Mouse (Mus musculus): ENCODE measurements around the gene Supt4a. TPM values are rescaled to one million over a fixed set of nuclear protein-coding genes. Genes with fewer than 3 reads are reported as not detected.

Supt4a gene
- polyA plus RNA-seq, 1 experiment from 2014 or later, result 158 TPM

DNA sequence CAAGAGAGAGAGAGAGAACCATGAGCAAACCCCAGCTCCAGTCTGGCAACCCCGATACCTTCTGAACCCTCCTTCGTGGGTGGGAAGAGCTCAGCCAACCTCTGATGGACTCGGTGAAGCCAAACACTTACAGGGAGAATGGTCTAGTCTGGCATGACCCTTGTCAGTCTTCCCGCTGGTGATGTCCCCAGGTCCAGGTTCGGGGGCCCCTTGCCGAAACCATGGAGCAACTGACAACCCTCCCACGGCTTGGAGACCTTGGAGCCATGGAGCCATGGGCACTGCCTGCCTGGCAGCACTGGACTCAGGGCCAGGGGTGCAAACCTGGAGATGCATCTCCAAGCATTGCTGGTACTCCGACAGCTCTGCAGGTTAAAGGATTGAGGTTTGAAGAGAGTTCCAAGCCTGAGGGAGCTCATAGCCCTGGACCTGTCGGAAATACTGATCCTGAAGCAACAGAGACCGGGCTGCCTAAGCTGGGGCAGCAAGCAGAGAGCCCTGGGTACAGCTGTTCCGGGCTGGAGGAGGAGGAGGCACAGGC is 23.9 kb downstream of the Supt4a start:
- Histone ChIP-seq H3K36me3 (no peaks in the 10 kb centered on the region), H3K27me3 (peaks cover 71% of the 10 kb centered on the region), H3K9me3 (no peaks in the 10 kb centered on the region), H3K4me3 (no peak overlapping the region), H3K4me1 (peaks cover 19% of the 10 kb centered on the region), H3K4me2 (replicated peaks) (no peak overlapping the region), H3K9ac (no peak overlapping the region), H3K27ac (no peak overlapping the region)
- no peak for ATAC-seq (ENCODE audit: insufficient number of reproducible peaks, insufficient read depth, low FRiP score, low TSS enrichment)
- 63% methylated on average over 11 of the region's 11 CpGs for WGBS

DNA sequence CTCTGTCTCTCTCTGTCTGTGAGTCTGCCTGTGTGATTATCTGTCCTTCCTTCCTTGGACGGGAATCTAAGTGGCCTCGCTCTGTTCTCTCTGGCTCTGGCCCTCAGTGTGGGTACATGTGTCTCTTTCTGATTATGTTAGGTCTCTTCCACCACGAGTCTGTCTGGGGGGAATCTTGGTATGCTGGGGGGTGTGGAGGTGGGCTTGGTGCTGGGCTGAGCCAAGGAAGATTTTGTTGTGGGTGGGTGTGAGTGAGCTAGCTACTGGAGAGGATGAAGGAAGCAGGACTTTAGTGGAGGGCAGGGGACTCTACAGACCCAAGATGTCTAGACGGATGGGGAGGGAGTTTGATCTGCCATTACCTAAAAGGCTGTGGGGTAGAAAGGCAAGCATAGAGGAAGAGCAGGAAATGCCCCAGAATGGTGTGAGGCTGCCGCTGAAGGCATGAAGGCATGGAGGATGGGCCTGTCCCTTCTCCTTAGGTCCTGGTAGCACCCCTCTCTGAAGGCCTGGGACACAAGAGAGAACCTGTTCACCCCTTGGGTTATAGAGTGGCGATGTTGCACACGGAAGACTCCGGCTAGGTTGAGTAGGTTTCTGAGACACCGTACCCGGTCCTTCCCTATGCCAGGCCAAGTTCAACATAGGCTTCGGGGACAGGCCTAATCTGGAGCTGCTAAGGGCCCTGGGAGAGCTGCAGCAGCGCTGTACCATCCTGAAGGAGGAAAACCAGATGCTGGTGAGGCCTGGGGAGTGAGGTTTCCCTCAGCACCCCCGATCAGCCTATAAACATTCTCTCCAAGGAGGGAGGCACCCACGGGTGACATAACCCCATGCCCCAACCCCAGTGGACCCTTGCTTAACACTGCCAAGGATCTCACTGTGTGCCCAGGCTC is 24.7 kb downstream of the Supt4a start:
- Histone ChIP-seq H3K4me3 (no peak overlapping the region), H3K27me3 (peaks cover 79% of the 10 kb centered on the region), H3K36me3 (no peaks in the 10 kb centered on the region), H3K27ac (no peak overlapping the region), H3K4me1 (peaks cover 19% of the 10 kb centered on the region), H3K9me3 (no peaks in the 10 kb centered on the region), H3K4me2 (replicated peaks) (no peak overlapping the region), H3K9ac (no peak overlapping the region)
- 73% methylated on average over 14 of the region's 14 CpGs for WGBS
- no peak for ATAC-seq (ENCODE audit: insufficient number of reproducible peaks, insufficient read depth, low FRiP score, low TSS enrichment)

DNA sequence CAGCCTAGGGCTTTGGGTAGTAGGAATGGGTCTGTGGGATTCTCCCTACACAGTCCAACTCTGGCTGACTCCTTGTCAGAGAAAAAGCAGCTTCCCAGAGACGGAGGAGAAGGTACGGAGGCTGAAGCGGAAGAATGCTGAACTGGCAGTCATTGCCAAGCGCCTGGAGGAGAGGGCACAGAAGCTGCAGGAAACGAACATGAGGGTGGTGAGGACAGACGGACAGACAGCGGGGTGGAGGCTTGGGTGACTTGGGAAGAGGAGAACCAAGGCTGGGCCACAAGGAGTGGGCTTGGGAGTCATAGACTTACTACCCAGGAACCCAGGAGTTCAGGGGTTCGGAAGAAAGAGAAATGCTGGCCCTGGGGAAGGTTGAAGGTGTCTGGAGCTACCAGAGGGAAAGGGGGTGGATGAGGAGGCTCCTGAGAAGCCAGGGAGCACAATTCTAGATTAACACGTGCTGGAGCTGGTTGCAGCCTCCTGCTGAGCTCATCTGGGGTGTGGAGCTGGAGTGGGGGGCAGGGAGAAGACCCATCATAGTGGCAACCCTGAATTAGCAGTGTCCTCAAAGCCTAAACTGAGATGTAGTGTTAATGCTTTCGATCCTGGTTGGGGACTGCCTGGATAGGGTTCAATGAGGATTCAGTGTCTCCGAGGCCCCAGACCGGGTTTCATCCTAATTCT is 25.5 kb downstream of the Supt4a start:
- WGBS, result 37% methylated on average over 12 of the region's 12 CpGs
- H3K9ac ChIP-seq, result no peak overlapping the region
- peak overlapping the region; percentile 44; the same call in 1 of the 2 replicates for H3K4me3 ChIP-seq
- H3K27ac ChIP-seq, result no peak overlapping the region
- H3K4me2 ChIP-seq (replicated peaks), result peak overlapping the region; percentile 86
- no peak for ATAC-seq (ENCODE audit: insufficient number of reproducible peaks, insufficient read depth, low FRiP score, low TSS enrichment)
- H3K27me3 ChIP-seq, result peaks cover 79% of the 10 kb centered on the region
- H3K36me3 ChIP-seq, result no peaks in the 10 kb centered on the region
- H3K9me3 ChIP-seq, result no peaks in the 10 kb centered on the region
- peaks cover 19% of the 10 kb centered on the region for H3K4me1 ChIP-seq

DNA sequence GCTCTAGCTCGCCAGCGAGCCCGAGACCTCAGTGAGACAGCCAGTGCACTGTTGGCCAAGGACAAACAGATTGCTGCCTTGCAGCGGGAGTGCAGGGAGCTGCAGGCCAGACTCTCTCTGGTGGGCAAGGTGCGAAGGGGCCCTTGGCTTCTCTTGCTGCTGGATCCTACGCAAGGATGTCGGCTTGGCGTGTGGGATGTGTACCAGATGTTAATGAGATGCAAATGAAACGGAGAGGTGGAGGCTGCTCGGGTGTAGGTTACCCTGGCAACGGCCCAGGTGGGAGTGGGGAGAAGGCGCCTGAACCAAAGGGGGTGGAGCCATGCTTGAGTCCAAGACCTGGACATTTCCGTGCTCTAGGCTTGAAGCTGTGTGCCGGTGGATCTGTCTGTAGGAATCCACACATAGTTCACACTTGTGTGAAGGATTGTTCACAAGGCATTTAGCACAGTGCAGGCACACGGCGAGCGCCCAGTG is 26.2 kb downstream of the Supt4a start:
- 1% methylated on average over 17 of the region's 17 CpGs for WGBS
- Histone ChIP-seq H3K9ac (peak overlapping the region; percentile 45; the same call in 1 of the 2 replicates), H3K9me3 (no peaks in the 10 kb centered on the region), H3K4me2 (replicated peaks) (peak overlapping the region; percentile 86), H3K4me3 (peak overlapping the region; percentile 44), H3K36me3 (no peaks in the 10 kb centered on the region), H3K27ac (no peak overlapping the region), H3K27me3 (peaks cover 85% of the 10 kb centered on the region), H3K4me1 (peaks cover 19% of the 10 kb centered on the region)
- ATAC-seq (ENCODE audit: insufficient number of reproducible peaks, insufficient read depth, low FRiP score, low TSS enrichment), result peak; percentile 30; the same call in 1 of the 2 replicates

DNA sequence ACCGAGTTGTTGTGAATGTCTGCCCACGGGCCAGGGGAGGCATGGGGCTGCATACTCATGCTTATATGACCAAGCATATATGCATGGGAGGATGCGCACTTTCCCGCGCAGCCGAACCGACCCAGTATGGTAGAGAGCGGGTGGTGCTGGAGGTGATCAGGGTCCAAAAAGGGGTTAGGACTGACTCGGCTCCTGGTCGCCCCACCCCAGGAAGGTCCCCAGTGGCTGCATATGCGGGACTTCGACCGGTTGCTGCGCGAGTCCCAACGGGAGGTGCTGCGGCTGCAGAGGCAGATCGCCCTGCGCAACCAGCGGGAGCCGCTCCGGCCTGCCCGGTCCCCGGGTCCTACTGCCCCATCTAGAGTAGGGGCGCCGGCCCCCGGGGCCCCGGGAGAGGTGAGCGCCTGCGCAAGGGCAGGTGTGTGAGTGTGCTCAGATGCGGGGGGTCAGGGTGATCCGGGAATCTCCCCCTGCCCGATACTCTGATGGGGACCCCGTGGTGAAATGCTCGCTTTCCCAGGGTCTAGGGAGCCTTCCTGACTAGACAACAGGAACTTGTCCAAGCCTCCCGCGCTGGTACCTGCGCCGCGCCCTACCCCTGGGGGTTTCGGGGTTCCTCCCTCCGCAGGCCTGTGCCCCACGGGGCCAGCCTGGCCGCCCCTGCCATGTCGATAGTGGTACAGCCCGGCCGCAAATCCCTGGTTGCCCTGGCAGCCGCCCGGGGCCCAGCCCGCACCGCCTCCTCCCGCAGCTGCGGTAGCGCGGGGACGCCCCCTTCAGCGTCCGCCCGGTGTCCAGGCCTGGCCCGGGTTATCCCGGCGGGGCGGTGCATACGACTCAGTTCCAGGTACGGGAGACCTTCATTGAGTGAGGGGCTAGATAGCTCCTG is 26.9 kb downstream of the Supt4a start:
- Histone ChIP-seq H3K4me1 (peaks cover 19% of the 10 kb centered on the region), H3K36me3 (no peaks in the 10 kb centered on the region), H3K4me3 (peak overlapping the region; percentile 44), H3K9ac (peak overlapping the region; percentile 45), H3K27ac (no peak overlapping the region), H3K27me3 (peaks cover 85% of the 10 kb centered on the region), H3K4me2 (replicated peaks) (peak overlapping the region; percentile 86), H3K9me3 (no peaks in the 10 kb centered on the region)
- 0 out of 2 replicates have a peak, but pooled peaks have one; percentile 23 for ATAC-seq (ENCODE audit: insufficient number of reproducible peaks, insufficient read depth, low FRiP score, low TSS enrichment)
- WGBS, result under 1% methylated on average over 65 of the region's 65 CpGs

DNA sequence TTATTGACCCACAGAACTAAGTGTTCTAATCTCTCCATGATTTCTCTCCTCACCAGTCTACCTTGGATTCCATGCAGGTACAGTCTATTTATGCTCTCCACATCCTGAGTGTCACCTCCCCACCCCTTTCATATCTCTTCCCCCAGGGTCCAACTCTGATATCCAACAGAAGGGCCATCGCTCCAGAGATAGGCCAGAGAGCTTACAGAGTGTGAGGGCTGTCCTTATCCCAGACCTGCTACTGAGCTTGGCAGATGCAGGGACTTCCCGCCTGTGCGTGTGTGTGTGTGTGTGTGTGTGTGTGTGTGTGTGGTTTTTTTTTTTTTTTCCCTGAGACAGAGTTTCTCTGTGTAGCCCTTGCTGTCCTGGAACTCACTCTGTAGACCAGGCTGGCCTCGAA is 31.4 kb downstream of the Supt4a start:
- Histone ChIP-seq H3K27me3 (peaks cover 40% of the 10 kb centered on the region), H3K4me1 (peaks cover 8% of the 10 kb centered on the region), H3K36me3 (no peaks in the 10 kb centered on the region), H3K9ac (no peak overlapping the region), H3K9me3 (no peaks in the 10 kb centered on the region), H3K4me3 (no peak overlapping the region), H3K27ac (no peak overlapping the region), H3K4me2 (replicated peaks) (no peak overlapping the region)
- 90% methylated on average over 4 of the region's 4 CpGs for WGBS
- ATAC-seq (ENCODE audit: insufficient number of reproducible peaks, insufficient read depth, low FRiP score, low TSS enrichment), result no peak

DNA sequence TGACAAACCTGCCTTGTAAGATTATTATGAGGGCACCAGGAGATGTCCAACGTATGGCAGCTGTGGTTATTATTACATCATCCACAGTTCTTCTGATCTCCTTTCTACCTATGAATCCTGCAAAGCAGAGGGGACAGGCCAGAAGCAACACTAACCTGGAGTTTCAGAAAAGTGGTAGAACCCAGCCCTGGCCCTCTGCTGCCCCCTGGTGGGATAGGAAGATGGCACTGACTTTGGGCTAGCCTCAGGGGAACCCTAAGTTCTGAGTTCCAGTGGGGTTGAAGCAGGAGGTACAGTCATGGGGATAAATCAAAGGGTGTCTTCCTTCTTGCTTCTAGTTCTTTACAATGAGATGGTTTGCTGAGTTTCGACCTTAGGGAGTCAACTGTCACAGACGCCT is 33.6 kb downstream of the Supt4a start:
- Histone ChIP-seq H3K27ac (no peak overlapping the region), H3K36me3 (no peaks in the 10 kb centered on the region), H3K9ac (no peak overlapping the region), H3K4me3 (no peak overlapping the region), H3K27me3 (peaks cover 17% of the 10 kb centered on the region), H3K9me3 (no peaks in the 10 kb centered on the region), H3K4me1 (no peaks in the 10 kb centered on the region), H3K4me2 (replicated peaks) (no peak overlapping the region)
- 56% methylated on average over 3 of the region's 3 CpGs for WGBS
- ATAC-seq (ENCODE audit: insufficient number of reproducible peaks, insufficient read depth, low FRiP score, low TSS enrichment), result no peak

DNA sequence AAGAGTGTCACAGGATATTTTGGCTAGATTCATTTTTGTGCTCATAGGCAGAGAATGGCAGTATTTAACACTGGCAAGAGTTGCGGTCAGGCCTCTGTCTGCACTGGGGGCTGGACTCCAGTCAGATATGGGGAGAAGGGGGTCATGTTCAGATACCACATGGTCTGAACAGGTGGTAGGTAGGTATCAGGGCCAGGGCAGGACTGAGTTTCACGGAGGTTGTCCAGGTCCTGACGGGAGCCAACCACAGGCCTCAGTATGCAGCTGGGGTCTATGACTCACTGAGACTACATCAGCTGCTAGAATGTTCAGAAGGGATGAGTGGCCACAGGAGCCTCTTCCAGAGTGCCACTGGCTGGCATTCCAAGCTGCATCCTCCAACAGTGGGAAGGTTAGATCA is 35.0 kb downstream of the Supt4a start:
- H3K27me3 ChIP-seq, result peaks cover 14% of the 10 kb centered on the region; the same call in 1 of the 2 replicates
- H3K4me1 ChIP-seq, result no peaks in the 10 kb centered on the region
- 90% methylated on average over 3 of the region's 3 CpGs for WGBS
- H3K9me3 ChIP-seq, result no peaks in the 10 kb centered on the region
- no peak overlapping the region for H3K4me2 ChIP-seq (replicated peaks)
- no peaks in the 10 kb centered on the region for H3K36me3 ChIP-seq
- H3K27ac ChIP-seq, result no peak overlapping the region
- no peak overlapping the region for H3K9ac ChIP-seq
- no peak overlapping the region for H3K4me3 ChIP-seq
- ATAC-seq (ENCODE audit: insufficient number of reproducible peaks, insufficient read depth, low FRiP score, low TSS enrichment), result no peak

DNA sequence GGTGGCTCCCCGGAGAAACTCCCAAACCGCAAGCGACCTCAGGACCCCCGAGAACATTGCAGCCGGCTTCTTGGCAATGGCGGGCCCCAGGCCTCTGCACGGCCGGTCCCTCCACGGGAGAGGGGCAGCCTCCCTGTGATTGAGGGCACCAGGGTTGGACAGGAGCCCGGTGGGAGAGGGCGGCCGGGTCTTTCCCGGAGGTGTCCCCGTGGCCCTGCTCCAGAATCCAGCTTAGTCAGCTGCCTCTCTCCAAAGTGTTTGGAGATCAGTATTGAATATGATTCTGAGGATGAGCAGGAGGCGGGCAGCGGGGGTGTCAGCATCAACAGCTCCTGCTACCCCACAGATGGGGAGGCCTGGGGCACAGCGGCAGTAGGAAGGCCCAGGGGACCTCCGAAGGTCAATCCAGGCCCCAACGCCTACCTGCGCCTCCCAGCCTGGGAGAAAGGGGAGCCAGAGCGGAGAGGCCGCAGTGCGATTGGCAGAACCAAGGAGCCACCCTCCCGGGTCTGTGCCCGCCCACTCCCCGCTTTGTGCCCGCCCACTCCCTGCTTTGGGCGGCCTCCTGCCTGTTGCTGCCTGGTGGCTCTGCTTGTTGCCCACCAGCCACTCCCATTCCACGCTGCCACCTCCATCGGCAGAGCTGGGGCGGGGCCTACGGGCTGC is 40.9 kb downstream of the Supt4a start:
- Histone ChIP-seq H3K4me2 (replicated peaks) (peak overlapping the region; percentile 76), H3K27ac (0 out of 2 replicates have a peak overlapping the region, but pooled peaks have one; percentile 1), H3K9me3 (no peaks in the 10 kb centered on the region), H3K9ac (peak overlapping the region; percentile 56), H3K4me1 (peaks cover 15% of the 10 kb centered on the region), H3K4me3 (peak overlapping the region; percentile 40), H3K27me3 (0 out of 2 replicates have a peak, but pooled peaks cover 12% of the 10 kb centered on the region), H3K36me3 (no peaks in the 10 kb centered on the region)
- peak; percentile 79 for ATAC-seq (ENCODE audit: insufficient number of reproducible peaks, insufficient read depth, low FRiP score, low TSS enrichment)
- WGBS, result 5% methylated on average over 30 of the region's 32 CpGs

DNA sequence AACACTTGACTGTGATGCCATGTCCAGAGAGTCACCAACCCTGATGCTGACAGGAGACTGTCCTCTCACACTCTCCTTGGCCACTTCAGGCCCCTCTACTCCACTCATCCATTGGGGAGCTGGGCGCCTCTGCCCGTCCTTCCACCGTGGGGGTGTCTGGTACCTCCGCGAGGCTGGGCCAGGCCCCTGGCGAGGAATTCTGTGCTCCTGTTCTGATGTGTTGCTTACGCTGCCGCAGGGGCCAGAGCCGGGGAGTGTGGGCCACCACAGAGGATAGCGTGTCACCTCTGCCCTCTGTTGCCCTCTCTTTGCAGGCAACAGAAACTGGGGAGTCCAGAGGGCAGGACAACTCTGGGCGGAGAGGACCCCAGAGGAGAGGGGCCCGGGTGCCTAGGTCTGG is 41.6 kb downstream of the Supt4a start:
- no peaks in the 10 kb centered on the region for H3K36me3 ChIP-seq
- H3K9me3 ChIP-seq, result no peaks in the 10 kb centered on the region
- H3K27me3 ChIP-seq, result 0 out of 2 replicates have a peak, but pooled peaks cover 12% of the 10 kb centered on the region
- peak overlapping the region; percentile 76 for H3K4me2 ChIP-seq (replicated peaks)
- ATAC-seq (ENCODE audit: insufficient number of reproducible peaks, insufficient read depth, low FRiP score, low TSS enrichment), result peak; percentile 26
- 0 out of 2 replicates have a peak overlapping the region, but pooled peaks have one; percentile 39 for H3K9ac ChIP-seq
- peaks cover 15% of the 10 kb centered on the region for H3K4me1 ChIP-seq
- 28% methylated on average over 12 of the region's 12 CpGs for WGBS
- H3K4me3 ChIP-seq, result peak overlapping the region; percentile 40
- no peak overlapping the region for H3K27ac ChIP-seq

All from embryonic facial prominence, embryonic 12.5 days (tissue).